In the genomic region with DNA sequence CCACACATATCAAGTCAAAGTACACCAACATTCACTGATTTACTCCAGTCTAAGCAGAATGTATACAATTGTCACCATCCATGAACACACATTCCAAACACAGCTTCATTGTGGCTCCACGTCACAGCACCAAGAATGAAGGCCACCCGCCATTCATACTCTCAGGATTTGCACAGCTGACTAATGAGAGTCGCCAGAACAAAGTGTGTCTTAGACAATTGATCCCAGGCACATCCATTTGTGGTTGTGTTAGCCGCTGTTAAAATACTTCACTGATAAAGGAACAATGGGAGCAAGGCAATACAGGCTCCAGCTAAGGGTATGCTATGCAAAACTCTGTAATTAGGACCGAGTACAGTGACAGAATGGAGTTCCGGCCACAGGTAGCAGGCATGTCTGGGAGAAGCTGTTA, we compare ENCODE assay signal across 17 mouse cellular contexts.
DNase-seq lines count a peak whose midpoint lies in the region; ATAC-seq and TF ChIP-seq lines count a peak whose summit lies in the region.
"Had no signal": no experiment of that assay in that cellular context is flagged by ENCODE, and none has a peak within 500 bp of the region (broad histone marks: within the 10 kb centered on the region; RNA-seq: fewer than 3 reads in every experiment).

No protein-coding gene starts in this region.

- no peaks in the 10 kb centered on the region for H3K9me3 ChIP-seq in embryonic facial prominence, embryonic 13.5 days
- no peaks in the 10 kb centered on the region for H3K9me3 ChIP-seq in forebrain, postnatal 0 days (ENCODE audit: low read length)
- H3K9me3 ChIP-seq in limb, embryonic 13.5 days: no peaks in the 10 kb centered on the region
- H3K9me3 ChIP-seq in neural tube, embryonic 13.5 days: no peaks in the 10 kb centered on the region
- H3K9me3 ChIP-seq: heart, embryonic 13.5 days had no signal

- peak overlapping the region; percentile 44 for H3K4me2 ChIP-seq in embryonic facial prominence, embryonic 13.5 days
- H3K4me2 ChIP-seq in forebrain, postnatal 0 days (ENCODE audit: low read depth): peak overlapping the region; percentile 45
- peak overlapping the region; percentile 42 for H3K4me2 ChIP-seq in limb, embryonic 13.5 days (replicated peaks)
- H3K4me2 ChIP-seq in neural tube, embryonic 13.5 days: peak overlapping the region; percentile 53
- H3K4me2 ChIP-seq: heart, embryonic 13.5 days had no signal

- no peak for ATAC-seq in embryonic facial prominence, embryonic 13.5 days (ENCODE audit: insufficient number of reproducible peaks, insufficient read depth, low FRiP score, low TSS enrichment, low read depth)
- ATAC-seq in forebrain, postnatal 0 days: peak; percentile 55
- peak; percentile 28; the same call in 1 of the 2 replicates for ATAC-seq in limb, embryonic 13.5 days (ENCODE audit: low FRiP score, low read depth)
- ATAC-seq in neural tube, embryonic 13.5 days (ENCODE audit: low read depth): peak; percentile 73; the same call in 1 of the 2 replicates
- no peak for ATAC-seq in monocyte, adult 5-6 weeks (replicated peaks; ENCODE audit: insufficient number of reproducible peaks, low FRiP score, low TSS enrichment, poor library complexity, severe bottlenecking)
- ATAC-seq: inflammation-experienced regulatory T-cells, adult 6 months had no signal

- peak; percentile 39 for DNase-seq in forebrain, postnatal 0 days
- no peak for DNase-seq in c-Kit-positive CD71-positive TER-119-positive erythroid progenitor cells, embryonic 14.5 days (ENCODE audit: low spot score)
- DNase-seq in cerebellum, adult 18-20 months: no peak
- no peak for DNase-seq in spleen, postnatal 14 days (ENCODE audit: low spot score in 2 of 2)
- DNase-seq: adrenal gland, postnatal 36 days; cerebellum, adult 8-10 months; gastrocnemius, postnatal 10 days; kidney, postnatal 14 days had no signal

- no peak overlapping the region for H3K9ac ChIP-seq in embryonic facial prominence, embryonic 13.5 days
- no peak overlapping the region for H3K9ac ChIP-seq in forebrain, postnatal 0 days
- H3K9ac ChIP-seq in limb, embryonic 13.5 days: no peak overlapping the region
- 0 out of 2 replicates have a peak overlapping the region, but pooled peaks have one; percentile 32 for H3K9ac ChIP-seq in neural tube, embryonic 13.5 days
- H3K9ac ChIP-seq: heart, embryonic 13.5 days had no signal

- no peaks in the 10 kb centered on the region for H3K36me3 ChIP-seq in embryonic facial prominence, embryonic 13.5 days
- no peaks in the 10 kb centered on the region for H3K36me3 ChIP-seq in forebrain, postnatal 0 days (ENCODE audit: insufficient read depth)
- no peaks in the 10 kb centered on the region for H3K36me3 ChIP-seq in limb, embryonic 13.5 days
- no peaks in the 10 kb centered on the region for H3K36me3 ChIP-seq in neural tube, embryonic 13.5 days
- H3K36me3 ChIP-seq: heart, embryonic 13.5 days had no signal

- H3K27ac ChIP-seq in embryonic facial prominence, embryonic 13.5 days: no peak overlapping the region
- no peak overlapping the region; the same call in 1 of the 2 replicates for H3K27ac ChIP-seq in forebrain, postnatal 0 days (ENCODE audit: low read depth, low read length)
- H3K27ac ChIP-seq in limb, embryonic 13.5 days: no peak overlapping the region
- H3K27ac ChIP-seq in neural tube, embryonic 13.5 days (replicated peaks): peak overlapping the region; percentile 52; the same call in 1 of the 2 replicates
- H3K27ac ChIP-seq: heart, embryonic 13.5 days; left cerebral cortex, adult 2 months had no signal

- no peaks in the 10 kb centered on the region for H3K27me3 ChIP-seq in embryonic facial prominence, embryonic 13.5 days
- H3K27me3 ChIP-seq in forebrain, postnatal 0 days (ENCODE audit: insufficient read depth, low read length): no peaks in the 10 kb centered on the region
- no peaks in the 10 kb centered on the region for H3K27me3 ChIP-seq in limb, embryonic 13.5 days
- no peaks in the 10 kb centered on the region for H3K27me3 ChIP-seq in neural tube, embryonic 13.5 days
- H3K27me3 ChIP-seq: CH12.LX; heart, embryonic 13.5 days had no signal

- TF ChIP-seq CTCF in forebrain, postnatal 0 days (IDR thresholded peaks at IDR 0.05; ENCODE audit: low read depth): no peak

- 48% methylated on average over 6 of the region's 6 CpGs for WGBS in embryonic facial prominence, embryonic 13.5 days
- 18% methylated on average over 6 of the region's 6 CpGs for WGBS in forebrain, postnatal 0 days
- 69% methylated on average over 6 of the region's 6 CpGs for WGBS in limb, embryonic 13.5 days
- 21% methylated on average over 6 of the region's 6 CpGs for WGBS in neural tube, embryonic 13.5 days

- no peak overlapping the region for H3K4me3 ChIP-seq in embryonic facial prominence, embryonic 13.5 days
- 0 out of 2 replicates have a peak overlapping the region, but pooled peaks have one; percentile 17 for H3K4me3 ChIP-seq in forebrain, postnatal 0 days (ENCODE audit: low read depth, low read length)
- H3K4me3 ChIP-seq in limb, embryonic 13.5 days: no peak overlapping the region
- peak overlapping the region; percentile 16; the same call in 1 of the 2 replicates for H3K4me3 ChIP-seq in neural tube, embryonic 13.5 days
- H3K4me3 ChIP-seq: erythroblast, embryonic 14.5 days; heart, embryonic 13.5 days; left cerebral cortex, adult 2 months had no signal

- peaks cover 9% of the 10 kb centered on the region; the same call in 1 of the 2 replicates for H3K4me1 ChIP-seq in embryonic facial prominence, embryonic 13.5 days
- no peaks in the 10 kb centered on the region for H3K4me1 ChIP-seq in forebrain, postnatal 0 days (ENCODE audit: insufficient read depth)
- H3K4me1 ChIP-seq in limb, embryonic 13.5 days: peaks cover 7% of the 10 kb centered on the region; the same call in 1 of the 2 replicates
- H3K4me1 ChIP-seq in neural tube, embryonic 13.5 days (replicated peaks): peaks cover 10% of the 10 kb centered on the region

Comparison
In these comparisons a context has a peak if more than half of its experiments do, and no peak if none do; other contexts are left out.
1. ATAC-seq: peak in forebrain, postnatal 0 days (single experiment), limb, embryonic 13.5 days (single experiment) and neural tube, embryonic 13.5 days (single experiment); none in embryonic facial prominence, embryonic 13.5 days (single experiment) and monocyte, adult 5-6 weeks (single experiment).
2. H3K4me3 ChIP-seq: peak in forebrain, postnatal 0 days (single experiment) and neural tube, embryonic 13.5 days (single experiment); none in embryonic facial prominence, embryonic 13.5 days (single experiment) and limb, embryonic 13.5 days (single experiment).
3. Peak in every context shown above with its lines, with median percentiles within 50 percentile points of each other: H3K4me2 ChIP-seq.